Mouse (Mus musculus) frontal cortex, postnatal 36 days (tissue): ENCODE results near the gene Gper1.

Source experiments
- DNase-seq, 2 experiments: peaks; one replicate each; pipeline ENCODE4 v3.0.0; 2022; ENCODE audit warnings: low spot score in 2 of 2

The Gper1 gene

GRCm38 (mm10) chr5:139442962-139443361 lies 20.0 kb downstream of the Gper1 start:
- DNase-seq = no peak

- DNase-seq = no peak
Observed at GRCm38 (mm10) chr5:139445258-139445657, 22.3 kb downstream of the Gper1 start.

GRCm38 (mm10) chr5:139448025-139448424 lies 25.1 kb downstream of the Gper1 start:
- no peak for DNase-seq

GRCm38 (mm10) chr5:139449161-139449791 lies 26.3 kb downstream of the Gper1 start:
- DNase-seq = no peak

GRCm38 (mm10) chr5:139449926-139450325 lies 27.0 kb downstream of the Gper1 start:
- DNase-seq = no peak

- no peak for DNase-seq
Observed at GRCm38 (mm10) chr5:139453031-139453430, 30.1 kb downstream of the Gper1 start.

GRCm38 (mm10) chr5:139455166-139455565 lies 32.2 kb downstream of the Gper1 start:
- peak in 1 of 2 experiments; percentile 71 for DNase-seq

- DNase-seq = no peak
Observed at GRCm38 (mm10) chr5:139457241-139457640, 34.3 kb downstream of the Gper1 start.

- DNase-seq = no peak
Observed at GRCm38 (mm10) chr5:139459938-139460337, 37.0 kb downstream of the Gper1 start.

GRCm38 (mm10) chr5:139460384-139461067 lies 37.6 kb downstream of the Gper1 start, which contains the start of gene 3110082I17Rik:
Gene 3110082I17Rik, minus strand, starts transcription at chr5:139460527.
- DNase-seq = peak; percentile 99

- DNase-seq = no peak
Observed at GRCm38 (mm10) chr5:139464874-139465273, 41.9 kb downstream of the Gper1 start.

- DNase-seq = no peak
Observed at GRCm38 (mm10) chr5:139466373-139466772, 43.4 kb downstream of the Gper1 start.

GRCm38 (mm10) chr5:139466801-139467200 lies 43.9 kb downstream of the Gper1 start:
- DNase-seq = no peak

GRCm38 (mm10) chr5:139467998-139468397 lies 45.0 kb downstream of the Gper1 start:
- DNase-seq = peak in 1 of 2 experiments; percentile 45

- DNase-seq = peak in 1 of 2 experiments; percentile 57
Observed at GRCm38 (mm10) chr5:139474741-139475140, 51.8 kb downstream of the Gper1 start.
